Mouse (Mus musculus) heart, adult 18-20 months (tissue): ENCODE data around the gene Col11a2. TPM values are rescaled to one million over a fixed set of nuclear protein-coding genes. Genes with fewer than 3 reads are reported as not detected.
"Not testable (repeated sequence)": the region's sequence is repeated elsewhere in the genome, so short reads cannot be mapped to it uniquely, and the experiment has no call there.

Source experiments
- DNase-seq, 2 experiments: peaks; one replicate each; pipeline ENCODE4 v3.0.0; 2021 to 2022; ENCODE audit warnings: mixed read lengths in 1 of 2
- long read RNA-seq, 2 experiments: library from polyadenylated mRNA; stranded (forward); transcript quantifications; one replicate each; pipeline ENCODE4 v2.0.0; 2021
- total RNA-seq, 2 experiments: library from RNA; stranded (reverse); gene quantifications; 2 replicates each; pipeline ENCODE4 v1.2.3; 2021

Gene Col11a2
- total RNA-seq, result 1 to 10 TPM in 1 of 2 experiments, under 1 TPM in 1; 0.55 to 1.7 TPM
- long read RNA-seq, experiment 1, result 0 reads
- long read RNA-seq, experiment 2, result 0 reads

GRCm38 (mm10) chr17:34038878-34039561 lies at the start of gene Col11a2:
TSS of gene Col11a2 (plus strand) at chr17:34039437.
- DNase-seq, result no peak

GRCm38 (mm10) chr17:33991788-33992664 lies 47.2 kb upstream of the Col11a2 start:
- DNase-seq, result peak; percentile 49 to 76

- DNase-seq, result no peak
Observed at GRCm38 (mm10) chr17:33994959-33995358, 44.3 kb upstream of the Col11a2 start.

- DNase-seq, result no peak
Observed at GRCm38 (mm10) chr17:33995651-33996050, 43.6 kb upstream of the Col11a2 start.

- not testable (repeated sequence) for DNase-seq
Observed at GRCm38 (mm10) chr17:33997025-33997424, 42.2 kb upstream of the Col11a2 start.

GRCm38 (mm10) chr17:33998697-33999096 lies 40.5 kb upstream of the Col11a2 start:
- DNase-seq, result peak in 1 of 2 experiments; percentile 11

GRCm38 (mm10) chr17:33999341-34000149 lies 39.7 kb upstream of the Col11a2 start:
- DNase-seq, result peak; percentile 47 to 58

GRCm38 (mm10) chr17:34000150-34000537 lies 39.1 kb upstream of the Col11a2 start, which contains the start of gene H2-K1:
TSS of gene H2-K1 (minus strand) at chr17:34000347.
- DNase-seq, result peak; percentile 94 to 97

- not testable (repeated sequence) for DNase-seq
Observed at GRCm38 (mm10) chr17:34000796-34001195, 38.4 kb upstream of the Col11a2 start.

- peak; percentile 23 to 66 for DNase-seq
Observed at GRCm38 (mm10) chr17:34003426-34003825, 35.8 kb upstream of the Col11a2 start.

GRCm38 (mm10) chr17:34006570-34006969 lies 32.7 kb upstream of the Col11a2 start:
- DNase-seq, result no peak

- no peak for DNase-seq
Observed at GRCm38 (mm10) chr17:34010156-34010555, 29.1 kb upstream of the Col11a2 start.

GRCm38 (mm10) chr17:34013436-34013835 lies 25.8 kb upstream of the Col11a2 start:
- DNase-seq, result no peak

- peak in 1 of 2 experiments; percentile 6 for DNase-seq
Observed at GRCm38 (mm10) chr17:34021539-34022413, 17.5 kb upstream of the Col11a2 start.

GRCm38 (mm10) chr17:34022414-34022783 lies 16.8 kb upstream of the Col11a2 start:
- no peak for DNase-seq

GRCm38 (mm10) chr17:34022987-34023386 lies 16.2 kb upstream of the Col11a2 start:
- DNase-seq, result no peak

GRCm38 (mm10) chr17:34023678-34024077 lies 15.6 kb upstream of the Col11a2 start:
- no peak for DNase-seq

- DNase-seq, result peak; percentile 90 to 91
Observed at GRCm38 (mm10) chr17:34024317-34024821, 14.9 kb upstream of the Col11a2 start, which contains the start of gene Ring1. TSS of gene Ring1 (minus strand) at chr17:34024680.

GRCm38 (mm10) chr17:34024861-34025755 lies 14.1 kb upstream of the Col11a2 start:
- DNase-seq, result no peak

- DNase-seq, result peak in 1 of 2 experiments; percentile 7
Observed at GRCm38 (mm10) chr17:34025756-34026151, 13.5 kb upstream of the Col11a2 start.
